Mouse (Mus musculus) v-Abl transformed pro-B cells (cell line): ENCODE measurements around the gene Kif24.

Source experiments
- in situ Hi-C, 2 experiments: fragments of 400-800 bp; cut with MboI; formaldehyde crosslinking; loops; one replicate each; pipeline ENCODE4 v1.15.1; 2025; ENCODE audit not compliant: unreplicated experiment in 2 of 2

Kif24 gene

GRCm38 (mm10) chr4:41493464-41494116 is 28.9 kb upstream of the Kif24 start:
- in situ Hi-C loops = no loop called here

GRCm38 (mm10) chr4:41492951-41493350 is 28.3 kb upstream of the Kif24 start:
- in situ Hi-C loops = no loop called here

GRCm38 (mm10) chr4:41481601-41482017 is 16.9 kb upstream of the Kif24 start:
- in situ Hi-C loops = no loop called here

GRCm38 (mm10) chr4:41480254-41480653 is 15.6 kb upstream of the Kif24 start:
- in situ Hi-C loops = no loop called here

- in situ Hi-C loops = no loop called here
These were observed 14.7 kb upstream of the Kif24 start for GRCm38 (mm10) chr4:41479456-41479804.

- in situ Hi-C loops = no loop called here
These were observed 14.2 kb upstream of the Kif24 start for GRCm38 (mm10) chr4:41478751-41479455.

- in situ Hi-C loops = no loop called here
These were observed 13.0 kb upstream of the Kif24 start for GRCm38 (mm10) chr4:41477648-41478160.

- in situ Hi-C loops = loop anchor here in 1 of 2 experiments (25.0 kb wide), 1 partner anchor 1491 kb away; the partner anchor contains the start of gene 1700022I11Rik
These were observed 6.7 kb upstream of the Kif24 start for GRCm38 (mm10) chr4:41471384-41471689.

GRCm38 (mm10) chr4:41470684-41471383 is 6.1 kb upstream of the Kif24 start:
- in situ Hi-C loops = loop anchor here in 1 of 2 experiments (25.0 kb wide), 1 partner anchor 1491 kb away; the partner anchor contains the start of gene 1700022I11Rik

- in situ Hi-C loops = loop anchor here in 1 of 2 experiments (25.0 kb wide), 1 partner anchor 1492 kb away; the partner anchor contains the start of gene 1700022I11Rik
These were observed 5.5 kb upstream of the Kif24 start for GRCm38 (mm10) chr4:41470051-41470683.

GRCm38 (mm10) chr4:41469199-41469598 is 4.5 kb upstream of the Kif24 start:
- in situ Hi-C loops = loop anchor here (5.0 to 25.0 kb wide), 3 partner anchors 143 to 1493 kb away; partner anchors contain the start of genes Rpp25l (in 2 of the 2) and 1700022I11Rik (in 1 of the 2)

GRCm38 (mm10) chr4:41468396-41469080 is 3.9 kb upstream of the Kif24 start:
- in situ Hi-C loops = loop anchor here (5.0 to 25.0 kb wide), 3 partner anchors 144 to 1494 kb away; partner anchors contain the start of genes Rpp25l (in 2 of the 2) and 1700022I11Rik (in 1 of the 2)

GRCm38 (mm10) chr4:41465287-41465665 is 589 bp upstream of the Kif24 start:
- in situ Hi-C loops = loop anchor here (5.0 to 25.0 kb wide), 3 partner anchors 147 to 1497 kb away; partner anchors contain the start of genes Rpp25l (in 2 of the 2) and 1700022I11Rik (in 1 of the 2)

GRCm38 (mm10) chr4:41463051-41463738 is 1.5 kb downstream of the Kif24 start:
- in situ Hi-C loops = loop anchor here in 1 of 2 experiments (25.0 kb wide), 1 partner anchor 1499 kb away; the partner anchor contains the start of gene 1700022I11Rik

- in situ Hi-C loops = loop anchor here in 1 of 2 experiments (25.0 kb wide), 1 partner anchor 1502 kb away; the partner anchor contains the start of gene 1700022I11Rik
These were observed 4.0 kb downstream of the Kif24 start for GRCm38 (mm10) chr4:41460690-41461089.

- in situ Hi-C loops = no loop called here
These were observed 17.1 kb downstream of the Kif24 start for GRCm38 (mm10) chr4:41447595-41447994.

- in situ Hi-C loops = no loop called here
These were observed 21.8 kb downstream of the Kif24 start for GRCm38 (mm10) chr4:41442790-41443302.

GRCm38 (mm10) chr4:41438931-41439330 is 25.8 kb downstream of the Kif24 start:
- in situ Hi-C loops = no loop called here

- in situ Hi-C loops = no loop called here
These were observed 47.7 kb downstream of the Kif24 start for GRCm38 (mm10) chr4:41416966-41417365.
